Mouse (Mus musculus): ENCODE data around the gene F13a1. TPM values are rescaled to one million over a fixed set of nuclear protein-coding genes. Genes with fewer than 3 reads are reported as not detected.

Gene F13a1
- polyA plus RNA-seq, 1 experiment from 2014 or later: 1.6 TPM

DNA sequence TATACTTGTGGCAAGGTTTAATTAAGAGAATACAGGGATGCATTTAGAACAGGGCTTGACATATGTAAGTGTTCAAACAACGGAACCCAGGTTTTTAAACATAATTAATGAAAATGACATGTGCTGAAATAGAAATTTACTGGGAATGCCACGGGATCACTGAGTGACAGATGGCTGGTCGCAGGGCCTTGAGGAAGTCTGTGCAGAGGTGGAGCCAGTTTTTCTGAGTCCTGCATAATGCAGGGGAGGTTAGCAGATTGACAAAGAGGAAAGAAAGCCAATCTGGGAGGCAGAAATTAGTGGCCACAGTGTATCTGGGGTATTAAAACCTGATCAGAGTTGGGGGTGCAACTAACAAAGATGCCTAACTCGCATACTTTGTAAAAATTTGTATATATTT lies 130.3 kb downstream of the F13a1 start:
- no peak for TF ChIP-seq CTCF (IDR thresholded peaks at IDR 0.05; ENCODE audit: low read depth)
- no peaks in the 10 kb centered on the region for H3K9me3 ChIP-seq (ENCODE audit: control insufficient read depth)
- no peak overlapping the region for H3K4me3 ChIP-seq (ENCODE audit: low read depth, low read length)
- H3K4me1 ChIP-seq (replicated peaks; ENCODE audit: control insufficient read depth, insufficient read depth, low read length): no peaks in the 10 kb centered on the region
- H3K27ac ChIP-seq (ENCODE audit: low read depth, low read length): no peak overlapping the region
- H3K27me3 ChIP-seq (replicated peaks; ENCODE audit: control insufficient read depth, insufficient read depth, low read length): no peaks in the 10 kb centered on the region
- whole genome bisulfite sequencing: 73% methylated on average over 4 of the region's 4 CpGs
- H3K36me3 ChIP-seq (ENCODE audit: control insufficient read depth, insufficient read depth): no peaks in the 10 kb centered on the region
- ATAC-seq: no peak
- H3K9ac ChIP-seq (ENCODE audit: low read depth, low read length): no peak overlapping the region
- no peak overlapping the region for H3K4me2 ChIP-seq (replicated peaks; ENCODE audit: low read depth)

DNA sequence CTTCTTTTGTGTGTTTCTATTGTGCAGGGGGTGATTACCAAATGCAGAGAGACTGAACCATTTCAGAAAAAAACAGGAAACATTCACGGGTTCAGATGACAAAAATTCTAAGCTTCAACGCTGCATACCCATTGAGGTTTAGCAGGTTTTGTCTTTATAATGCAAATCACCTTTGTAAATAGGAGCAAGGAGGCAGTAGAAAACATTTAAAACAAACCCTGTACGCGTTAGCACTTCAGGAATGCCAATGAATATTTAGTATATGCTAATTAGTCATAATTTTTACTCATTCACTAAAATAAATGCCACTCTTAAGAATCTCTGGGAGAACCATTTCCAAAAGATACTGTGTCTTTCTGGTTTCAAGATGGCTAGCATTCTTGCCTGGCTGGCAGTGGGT lies 146.2 kb downstream of the F13a1 start:
- Histone ChIP-seq H3K4me3 (ENCODE audit: low read depth, low read length) (no peak overlapping the region), H3K4me1 (replicated peaks; ENCODE audit: control insufficient read depth, insufficient read depth, low read length) (no peaks in the 10 kb centered on the region; the same call in 1 of the 2 replicates), H3K9ac (ENCODE audit: low read depth, low read length) (no peak overlapping the region), H3K9me3 (ENCODE audit: control insufficient read depth) (no peaks in the 10 kb centered on the region), H3K4me2 (replicated peaks; ENCODE audit: low read depth) (no peak overlapping the region), H3K27me3 (replicated peaks; ENCODE audit: control insufficient read depth, insufficient read depth, low read length) (no peaks in the 10 kb centered on the region), H3K27ac (ENCODE audit: low read depth, low read length) (no peak overlapping the region), H3K36me3 (ENCODE audit: control insufficient read depth, insufficient read depth) (no peaks in the 10 kb centered on the region)
- ATAC-seq: no peak
- WGBS: 49% methylated on average over 4 of the region's 4 CpGs
- TF ChIP-seq CTCF (IDR thresholded peaks at IDR 0.05; ENCODE audit: low read depth): no peak

DNA sequence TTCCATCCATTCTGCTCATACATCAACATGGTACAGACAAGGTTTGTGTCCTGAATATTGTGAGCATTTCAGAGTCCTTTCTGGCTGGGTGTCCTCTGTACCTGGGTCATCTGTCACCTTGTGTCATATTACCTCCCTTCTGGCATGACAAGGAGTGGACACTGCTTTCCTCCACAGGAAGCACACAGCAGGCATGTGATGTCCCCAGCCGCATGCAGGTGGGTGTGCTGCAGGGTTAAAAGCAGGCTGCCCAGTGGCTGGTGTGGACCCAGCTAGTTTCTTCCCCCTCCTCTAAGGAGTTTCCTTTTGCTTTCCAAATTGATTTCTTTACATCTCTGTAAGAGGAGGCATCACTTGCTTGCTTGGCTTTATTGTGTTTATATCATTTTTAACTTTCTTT lies 146.6 kb downstream of the F13a1 start:
- Histone ChIP-seq H3K4me1 (replicated peaks; ENCODE audit: control insufficient read depth, insufficient read depth, low read length) (no peaks in the 10 kb centered on the region; the same call in 1 of the 2 replicates), H3K9me3 (ENCODE audit: control insufficient read depth) (no peaks in the 10 kb centered on the region), H3K36me3 (ENCODE audit: control insufficient read depth, insufficient read depth) (no peaks in the 10 kb centered on the region), H3K4me2 (replicated peaks; ENCODE audit: low read depth) (no peak overlapping the region), H3K27ac (ENCODE audit: low read depth, low read length) (no peak overlapping the region), H3K27me3 (replicated peaks; ENCODE audit: control insufficient read depth, insufficient read depth, low read length) (no peaks in the 10 kb centered on the region), H3K4me3 (ENCODE audit: low read depth, low read length) (no peak overlapping the region), H3K9ac (ENCODE audit: low read depth, low read length) (no peak overlapping the region)
- no peak for TF ChIP-seq CTCF (IDR thresholded peaks at IDR 0.05; ENCODE audit: low read depth)
- no peak for ATAC-seq
- WGBS: 50% methylated on average over 1 of the region's 1 CpGs

DNA sequence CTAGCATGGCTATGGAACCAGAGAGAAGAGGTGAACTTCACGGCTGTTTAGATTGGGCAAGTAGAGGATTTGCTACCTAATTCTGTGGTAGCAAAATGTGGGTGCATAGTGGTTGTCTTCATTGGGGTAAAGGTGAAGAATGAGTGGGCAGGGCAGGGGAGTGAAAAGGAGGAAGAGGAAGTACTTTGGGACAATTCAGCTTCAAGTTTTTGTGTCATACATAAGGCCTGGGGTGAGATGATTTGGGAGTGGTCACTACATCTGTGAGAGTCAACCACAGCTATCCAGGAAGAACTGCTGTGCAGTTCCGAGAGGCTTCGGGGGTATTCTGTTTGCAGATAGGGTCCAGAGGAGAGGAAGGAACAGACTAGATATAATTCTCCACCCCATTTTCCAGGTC lies 148.4 kb downstream of the F13a1 start:
- Histone ChIP-seq H3K4me1 (replicated peaks; ENCODE audit: control insufficient read depth, insufficient read depth, low read length) (no peaks in the 10 kb centered on the region; the same call in 1 of the 2 replicates), H3K9me3 (ENCODE audit: control insufficient read depth) (no peaks in the 10 kb centered on the region), H3K4me2 (replicated peaks; ENCODE audit: low read depth) (no peak overlapping the region), H3K27me3 (replicated peaks; ENCODE audit: control insufficient read depth, insufficient read depth, low read length) (no peaks in the 10 kb centered on the region), H3K9ac (ENCODE audit: low read depth, low read length) (no peak overlapping the region), H3K27ac (ENCODE audit: low read depth, low read length) (no peak overlapping the region), H3K36me3 (ENCODE audit: control insufficient read depth, insufficient read depth) (no peaks in the 10 kb centered on the region), H3K4me3 (ENCODE audit: low read depth, low read length) (no peak overlapping the region)
- ATAC-seq: no peak
- 79% methylated on average over 3 of the region's 3 CpGs for WGBS
- TF ChIP-seq CTCF (IDR thresholded peaks at IDR 0.05; ENCODE audit: low read depth): no peak

DNA sequence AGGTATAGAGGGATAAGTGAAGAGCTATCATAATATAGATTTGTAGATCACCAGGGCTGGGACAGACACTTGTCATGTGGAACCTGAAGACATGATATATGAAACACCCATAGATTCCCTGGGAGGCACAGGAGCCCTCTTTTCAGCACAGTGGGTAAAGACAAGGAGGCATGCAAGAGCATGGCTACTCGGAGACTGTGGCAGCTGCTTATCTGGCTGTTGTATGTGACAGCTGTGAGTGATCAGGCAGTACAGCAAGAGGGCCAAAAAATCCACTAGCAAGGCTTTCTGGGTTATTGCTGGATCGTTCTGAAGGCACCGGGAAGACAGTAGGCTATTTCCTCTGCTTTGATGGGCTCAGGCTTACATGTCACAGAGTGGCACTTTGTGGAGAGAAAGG lies 149.0 kb downstream of the F13a1 start:
- 53% methylated on average over 3 of the region's 3 CpGs for WGBS
- no peaks in the 10 kb centered on the region for H3K36me3 ChIP-seq (ENCODE audit: control insufficient read depth, insufficient read depth)
- no peak for ATAC-seq
- H3K9me3 ChIP-seq (ENCODE audit: control insufficient read depth): no peaks in the 10 kb centered on the region
- H3K27me3 ChIP-seq (replicated peaks; ENCODE audit: control insufficient read depth, insufficient read depth, low read length): no peaks in the 10 kb centered on the region
- no peak overlapping the region for H3K9ac ChIP-seq (ENCODE audit: low read depth, low read length)
- H3K4me2 ChIP-seq (replicated peaks; ENCODE audit: low read depth): no peak overlapping the region
- no peak for TF ChIP-seq CTCF (IDR thresholded peaks at IDR 0.05; ENCODE audit: low read depth)
- H3K4me1 ChIP-seq (replicated peaks; ENCODE audit: control insufficient read depth, insufficient read depth, low read length): no peaks in the 10 kb centered on the region; the same call in 1 of the 2 replicates
- no peak overlapping the region for H3K27ac ChIP-seq (ENCODE audit: low read depth, low read length)
- no peak overlapping the region for H3K4me3 ChIP-seq (ENCODE audit: low read depth, low read length)

DNA sequence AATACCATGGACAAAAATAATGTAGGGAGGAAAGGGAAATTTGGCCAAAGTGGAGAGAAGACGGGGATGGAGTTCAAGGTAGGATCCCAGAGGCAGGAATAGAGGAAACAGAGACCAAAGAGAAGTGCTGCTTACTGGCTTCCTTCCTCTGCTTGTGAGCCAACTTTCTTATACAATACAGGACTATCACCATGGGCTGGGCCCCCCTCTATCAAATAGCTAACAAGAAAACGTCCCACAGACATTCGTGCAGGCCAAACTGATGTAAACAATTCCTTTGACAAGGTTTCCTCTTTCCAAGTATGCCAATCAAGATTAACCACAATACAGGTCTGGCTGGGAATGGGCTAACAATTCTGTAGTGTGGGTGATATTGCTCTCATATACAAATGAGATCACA lies 154.0 kb downstream of the F13a1 start:
- Histone ChIP-seq H3K4me1 (replicated peaks; ENCODE audit: control insufficient read depth, insufficient read depth, low read length) (no peaks in the 10 kb centered on the region; the same call in 1 of the 2 replicates), H3K36me3 (ENCODE audit: control insufficient read depth, insufficient read depth) (no peaks in the 10 kb centered on the region), H3K4me2 (replicated peaks; ENCODE audit: low read depth) (no peak overlapping the region), H3K27me3 (replicated peaks; ENCODE audit: control insufficient read depth, insufficient read depth, low read length) (no peaks in the 10 kb centered on the region), H3K9ac (ENCODE audit: low read depth, low read length) (no peak overlapping the region), H3K4me3 (ENCODE audit: low read depth, low read length) (no peak overlapping the region), H3K27ac (ENCODE audit: low read depth, low read length) (no peak overlapping the region), H3K9me3 (ENCODE audit: control insufficient read depth) (no peaks in the 10 kb centered on the region)
- 38% methylated on average over 3 of the region's 3 CpGs for WGBS
- no peak for ATAC-seq
- TF ChIP-seq CTCF (IDR thresholded peaks at IDR 0.05; ENCODE audit: low read depth): no peak

DNA sequence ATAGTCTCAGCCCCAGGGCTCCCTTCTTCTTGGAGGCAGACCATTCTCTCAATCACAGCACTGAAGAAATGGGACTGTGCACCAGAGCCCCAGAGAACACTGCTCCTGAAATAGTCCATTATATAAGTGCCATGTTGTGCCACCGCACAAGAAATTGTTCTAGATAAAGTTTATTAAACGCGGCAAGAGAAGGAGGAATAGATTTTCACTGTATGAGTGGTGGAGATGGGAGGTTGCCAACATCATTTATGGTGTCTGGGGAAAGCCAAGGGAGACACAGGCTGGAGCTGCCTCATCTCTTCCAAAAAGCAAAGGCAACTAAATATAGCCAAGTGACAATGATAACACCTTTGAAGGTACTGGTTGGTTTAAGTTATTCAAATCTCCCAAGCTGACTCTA lies 156.3 kb downstream of the F13a1 start:
- H3K4me2 ChIP-seq (replicated peaks; ENCODE audit: low read depth): no peak overlapping the region
- no peak overlapping the region for H3K4me3 ChIP-seq (ENCODE audit: low read depth, low read length)
- no peak for ATAC-seq
- no peak overlapping the region for H3K27ac ChIP-seq (ENCODE audit: low read depth, low read length)
- H3K9me3 ChIP-seq (ENCODE audit: control insufficient read depth): no peaks in the 10 kb centered on the region
- 92% methylated on average over 3 of the region's 3 CpGs for WGBS
- H3K27me3 ChIP-seq (replicated peaks; ENCODE audit: control insufficient read depth, insufficient read depth, low read length): no peaks in the 10 kb centered on the region
- no peaks in the 10 kb centered on the region for H3K4me1 ChIP-seq (replicated peaks; ENCODE audit: control insufficient read depth, insufficient read depth, low read length)
- no peak overlapping the region for H3K9ac ChIP-seq (ENCODE audit: low read depth, low read length)
- no peaks in the 10 kb centered on the region for H3K36me3 ChIP-seq (ENCODE audit: control insufficient read depth, insufficient read depth)
- no peak for TF ChIP-seq CTCF (IDR thresholded peaks at IDR 0.05; ENCODE audit: low read depth)

Measured in intestine, postnatal 0 days (tissue).